Mouse (Mus musculus) frontal cortex, postnatal 36 days (tissue): Measurements from ENCODE around the gene Gm14862.

Source experiments
- DNase-seq, 2 experiments: peaks; one replicate each; pipeline ENCODE4 v3.0.0; 2022; ENCODE audit warnings: low spot score in 2 of 2

Gene Gm14862

GRCm38 (mm10) chrX:9222412-9223221, 34.1 kb downstream of the Gm14862 start:
- no peak for DNase-seq

DNA sequence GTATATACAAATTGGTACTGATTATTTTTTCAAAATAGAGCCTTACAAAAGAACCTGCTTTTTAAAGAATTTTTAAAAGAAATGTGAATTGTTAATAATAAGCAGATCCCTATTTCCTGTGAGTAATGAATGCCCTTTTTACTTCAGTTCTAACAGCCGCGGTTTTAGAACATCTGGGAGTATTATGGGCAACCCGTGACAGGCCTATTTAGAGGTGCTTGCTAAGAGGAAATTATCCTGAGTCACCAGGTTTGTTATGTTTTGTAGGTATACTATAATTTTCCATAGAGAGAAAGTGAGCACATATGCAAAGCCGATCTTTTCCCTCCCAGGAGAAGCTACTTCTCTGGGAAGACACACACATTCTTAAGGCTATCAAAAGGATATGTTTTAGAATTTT, 35.0 kb downstream of the Gm14862 start:
- no peak for DNase-seq

- peak; percentile 26 to 31 for DNase-seq
These were observed 35.5 kb downstream of the Gm14862 start for GRCm38 (mm10) chrX:9221206-9221605.

DNA sequence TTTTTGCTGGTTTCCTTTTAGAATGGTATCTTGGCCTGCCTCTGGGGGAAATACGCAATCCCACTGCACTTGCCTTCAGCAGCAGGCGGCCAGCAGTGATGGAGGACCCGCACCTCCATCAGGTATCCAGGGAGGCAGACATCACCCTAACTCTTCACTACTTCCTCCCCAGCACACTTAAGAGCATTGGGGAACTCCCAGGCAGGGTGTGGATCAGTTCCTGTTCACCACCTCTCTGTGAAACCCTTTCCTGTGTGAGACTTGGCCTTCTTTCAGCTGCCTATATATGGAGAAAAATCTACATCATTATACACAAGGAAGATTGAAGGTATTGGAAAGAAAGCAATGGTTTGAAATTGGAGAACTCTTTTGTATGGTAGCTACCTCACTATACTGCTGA, 37.1 kb downstream of the Gm14862 start:
- no peak for DNase-seq

GRCm38 (mm10) chrX:9216244-9216643, 40.5 kb downstream of the Gm14862 start:
- DNase-seq, result no peak

DNA sequence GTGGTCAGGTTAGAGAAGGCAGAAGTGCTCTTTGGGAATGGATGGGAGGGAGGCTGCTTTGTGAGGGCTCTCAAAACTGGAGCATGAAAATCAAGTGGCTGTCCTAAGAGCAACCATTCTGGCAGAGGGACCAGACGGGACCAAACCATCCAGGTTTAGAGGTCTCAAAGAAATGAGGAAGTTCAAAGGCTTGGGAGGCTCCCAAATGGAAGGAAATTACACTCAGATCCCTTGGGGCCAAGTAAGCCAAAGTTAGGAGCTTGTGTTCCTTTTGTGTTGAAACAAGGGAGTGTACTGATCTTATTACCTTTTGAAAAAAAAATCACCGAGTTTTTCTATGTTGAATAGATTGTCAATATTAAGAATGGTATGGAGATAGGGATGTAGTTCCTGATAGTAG, 51.6 kb downstream of the Gm14862 start:
- DNase-seq, result no peak

DNA sequence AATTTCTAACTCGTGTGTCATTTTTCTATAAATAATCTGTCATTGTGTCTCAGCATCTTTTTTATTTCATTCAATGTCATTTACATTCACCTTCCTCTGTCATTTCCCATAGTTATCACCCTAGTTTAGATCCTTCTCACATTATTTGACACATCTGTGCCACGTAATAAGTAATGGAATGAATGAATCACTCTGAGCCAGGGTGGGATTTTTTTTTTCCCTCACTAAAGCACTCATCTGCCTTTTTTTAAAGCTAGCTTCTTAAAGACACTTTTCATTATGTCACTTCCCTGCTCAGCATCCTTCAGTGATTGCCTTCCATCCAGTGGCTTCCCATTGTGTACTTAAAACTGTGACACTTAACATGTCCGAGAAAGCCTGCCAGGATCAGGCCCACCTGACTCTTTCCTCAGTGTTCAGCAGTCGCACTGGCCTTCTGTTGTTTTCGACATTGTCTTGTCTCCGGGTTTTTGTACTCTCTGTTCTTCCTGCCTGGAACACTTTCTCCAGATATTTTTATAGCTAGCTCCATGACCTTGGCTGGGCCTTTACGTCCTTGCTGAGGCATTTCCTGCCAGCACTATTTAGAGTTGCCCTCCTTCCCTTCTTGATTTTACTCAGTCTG, 53.8 kb downstream of the Gm14862 start:
- DNase-seq, result no peak

GRCm38 (mm10) chrX:9201954-9202353, 54.7 kb downstream of the Gm14862 start:
- DNase-seq, result no peak
